Mouse (Mus musculus) midbrain, postnatal 0 days (tissue): ENCODE data around the gene Stt3b. TPM values are rescaled to one million over a fixed set of nuclear protein-coding genes. Genes with fewer than 3 reads are reported as not detected.
A peak's percentile ranks its signal among the peaks of the same experiment; 100 is the strongest.

ENCODE experiments used
- ATAC-seq: fragments of 200-750 bp; cut with Nextera tagmentation; 2 replicates; pipeline ENCODE4 v1.8.0; 2017; ENCODE audit warnings: moderate number of reproducible peaks, mild to moderate bottlenecking, moderate TSS enrichment, moderate library complexity; ENCODE audit not compliant: low FRiP score
- DNase-seq: peaks from one replicate; pipeline ENCODE4 v3.0.0-alpha.2; 2015; ENCODE audit warnings: low spot score
- H3K27ac ChIP-seq: fragments of 300-500 bp; sonication (generic); 2 replicates; pipeline ENCODE4 v1.5.1; 2014; ENCODE audit warnings: low read depth, mild to moderate bottlenecking, low read length, mixed read lengths
- H3K27me3 ChIP-seq: fragments of 300-500 bp; sonication (generic); 2 replicates; pipeline ENCODE4 v1.6.1; 2014; ENCODE audit warnings: low read length, control low read depth, mixed read lengths; ENCODE audit not compliant: insufficient read depth
- H3K36me3 ChIP-seq: fragments of 300-500 bp; sonication (generic); 2 replicates; pipeline ENCODE4 v1.6.1; 2014; ENCODE audit warnings: low read length, control low read depth, mixed read lengths; ENCODE audit not compliant: insufficient read depth
- H3K4me1 ChIP-seq: fragments of 300-500 bp; sonication (generic); 2 replicates; pipeline ENCODE4 v1.6.1; 2014; ENCODE audit warnings: mild to moderate bottlenecking, control low read depth, antibody characterized with exemption, low read length, mixed read lengths; ENCODE audit not compliant: insufficient read depth
- H3K4me2 ChIP-seq: fragments of 300-500 bp; sonication (generic); 2 replicates; pipeline ENCODE4 v1.6.1; 2014; ENCODE audit warnings: low read depth, mild to moderate bottlenecking, low read length, mixed read lengths; ENCODE audit not compliant: poor library complexity, severe bottlenecking
- H3K4me3 ChIP-seq: fragments of 300-500 bp; sonication (generic); 2 replicates; pipeline ENCODE4 v1.5.1; 2014; ENCODE audit warnings: low read depth, mild to moderate bottlenecking, low read length, moderate library complexity
- H3K9ac ChIP-seq: fragments of 300-500 bp; sonication (generic); replicated peaks from 2 replicates; pipeline ENCODE4 v1.6.1; 2014; ENCODE audit warnings: mild to moderate bottlenecking, low read length, moderate library complexity, mixed read lengths; ENCODE audit not compliant: poor library complexity, severe bottlenecking
- H3K9me3 ChIP-seq: fragments of 300-500 bp; sonication (generic); 2 replicates; pipeline ENCODE4 v1.6.1; 2016; ENCODE audit warnings: low read length, control low read depth
- CTCF ChIP-seq: IDR thresholded peaks from 2 replicates; pipeline ENCODE4 v1.5.1; 2016; ENCODE audit warnings: antibody characterized with exemption, mild to moderate bottlenecking
- WGBS: fragments of 180-500 bp; shearing (Covaris S2); extraction: QIAGEN DNeasy Blood & Tissue Kit; methylation state at CpG from one replicate; pipeline ENCODE4 v1.1.7; 2014; 5-methylcytosine and 5-hydroxymethylcytosine counted together
- polyA plus RNA-seq: library from polyadenylated mRNA; unstranded; fragments of >200 nt; fragmentation: Nextera tagmentation; extraction: Ambion mirVana; gene quantifications from 2 replicates; pipeline ENCODE4 v1.2.1, GENCODE M21; 2015
- total RNA-seq: library from RNA; depleted of rRNA; stranded (reverse); fragments of >200 nt; gene quantifications from 2 replicates; pipeline ENCODE4 v1.2.3, GENCODE M21; 2014

Gene Stt3b
- total and polyA plus RNA-seq, 2 experiments from 2014 or later, result 56.6 to 93.4 TPM

- 85% methylated on average over 12 of the region's 12 CpGs for WGBS
- no peak overlapping the region for H3K4me2 ChIP-seq
- no peaks in the 10 kb centered on the region for H3K36me3 ChIP-seq
- ATAC-seq (no peak), DNase-seq (no peak)
- H3K4me3 ChIP-seq, result no peak overlapping the region
- no peaks in the 10 kb centered on the region for H3K9me3 ChIP-seq
- no peak overlapping the region for H3K27ac ChIP-seq
- TF ChIP-seq CTCF, result no peak
- H3K27me3 ChIP-seq, result no peaks in the 10 kb centered on the region
- no peak overlapping the region for H3K9ac ChIP-seq
- no peaks in the 10 kb centered on the region for H3K4me1 ChIP-seq
Observed at GRCm38 (mm10) chr9:115333016-115333415, 22.8 kb upstream of the Stt3b start.

GRCm38 (mm10) chr9:115332339-115332738 is 22.1 kb upstream of the Stt3b start:
- no peaks in the 10 kb centered on the region for H3K27me3 ChIP-seq
- H3K4me3 ChIP-seq, result no peak overlapping the region
- no peak overlapping the region for H3K4me2 ChIP-seq
- H3K4me1 ChIP-seq, result no peaks in the 10 kb centered on the region
- H3K9me3 ChIP-seq, result no peaks in the 10 kb centered on the region
- H3K9ac ChIP-seq, result no peak overlapping the region
- DNase-seq (no peak), ATAC-seq (no peak)
- no peak overlapping the region for H3K27ac ChIP-seq
- no peak for TF ChIP-seq CTCF
- no peaks in the 10 kb centered on the region for H3K36me3 ChIP-seq
- 82% methylated on average over 7 of the region's 7 CpGs for WGBS

GRCm38 (mm10) chr9:115330861-115331476 is 20.7 kb upstream of the Stt3b start:
- DNase-seq, result no peak
- Histone ChIP-seq H3K27me3 (no peaks in the 10 kb centered on the region), H3K36me3 (no peaks in the 10 kb centered on the region), H3K4me2 (no peak overlapping the region), H3K9me3 (no peaks in the 10 kb centered on the region), H3K4me1 (no peaks in the 10 kb centered on the region), H3K9ac (no peak overlapping the region), H3K27ac (no peak overlapping the region), H3K4me3 (no peak overlapping the region)
- 62% methylated on average over 6 of the region's 6 CpGs for WGBS
- TF ChIP-seq CTCF, result no peak
- ATAC-seq, result no peak

- no peak for DNase-seq
- H3K36me3 ChIP-seq, result no peaks in the 10 kb centered on the region
- H3K27ac ChIP-seq, result no peak overlapping the region
- no peak overlapping the region for H3K9ac ChIP-seq
- H3K27me3 ChIP-seq, result no peaks in the 10 kb centered on the region
- WGBS, result 78% methylated on average over 4 of the region's 4 CpGs
- ATAC-seq, result no peak
- no peak for TF ChIP-seq CTCF
- H3K4me3 ChIP-seq, result no peak overlapping the region
- no peak overlapping the region for H3K4me2 ChIP-seq
- H3K4me1 ChIP-seq, result 0 out of 2 replicates have a peak, but pooled peaks cover 4% of the 10 kb centered on the region
- no peaks in the 10 kb centered on the region for H3K9me3 ChIP-seq
Observed at GRCm38 (mm10) chr9:115326533-115326890, 16.3 kb upstream of the Stt3b start.

- H3K4me3 ChIP-seq, result no peak overlapping the region
- no peaks in the 10 kb centered on the region for H3K9me3 ChIP-seq
- no peak overlapping the region for H3K9ac ChIP-seq
- H3K4me1 ChIP-seq, result 0 out of 2 replicates have a peak, but pooled peaks cover 4% of the 10 kb centered on the region
- ATAC-seq, result no peak
- H3K36me3 ChIP-seq, result no peaks in the 10 kb centered on the region
- TF ChIP-seq CTCF, result no peak
- H3K27me3 ChIP-seq, result no peaks in the 10 kb centered on the region
- WGBS, result 77% methylated on average over 13 of the region's 13 CpGs
- DNase-seq, result no peak
- no peak overlapping the region for H3K27ac ChIP-seq
- H3K4me2 ChIP-seq, result no peak overlapping the region
Observed at GRCm38 (mm10) chr9:115325831-115326532, 15.8 kb upstream of the Stt3b start.

GRCm38 (mm10) chr9:115323572-115323971 is 13.4 kb upstream of the Stt3b start:
- DNase-seq, result no peak
- no peak overlapping the region for H3K4me2 ChIP-seq
- H3K4me1 ChIP-seq, result 0 out of 2 replicates have a peak, but pooled peaks cover 4% of the 10 kb centered on the region

More at GRCm38 (mm10) chr9:115323572-115323971, 13.4 kb upstream of the Stt3b start:
- Histone ChIP-seq H3K36me3 (no peaks in the 10 kb centered on the region), H3K4me3 (no peak overlapping the region), H3K27ac (no peak overlapping the region), H3K9ac (0 out of 2 replicates have a peak overlapping the region, but pooled peaks have one; percentile 2), H3K9me3 (no peaks in the 10 kb centered on the region), H3K27me3 (no peaks in the 10 kb centered on the region)
- no peak for TF ChIP-seq CTCF
- 16% methylated on average over 10 of the region's 10 CpGs for WGBS
- ATAC-seq, result no peak
